Mouse (Mus musculus): ENCODE results near the gene Tgm4.

The Tgm4 gene

DNA sequence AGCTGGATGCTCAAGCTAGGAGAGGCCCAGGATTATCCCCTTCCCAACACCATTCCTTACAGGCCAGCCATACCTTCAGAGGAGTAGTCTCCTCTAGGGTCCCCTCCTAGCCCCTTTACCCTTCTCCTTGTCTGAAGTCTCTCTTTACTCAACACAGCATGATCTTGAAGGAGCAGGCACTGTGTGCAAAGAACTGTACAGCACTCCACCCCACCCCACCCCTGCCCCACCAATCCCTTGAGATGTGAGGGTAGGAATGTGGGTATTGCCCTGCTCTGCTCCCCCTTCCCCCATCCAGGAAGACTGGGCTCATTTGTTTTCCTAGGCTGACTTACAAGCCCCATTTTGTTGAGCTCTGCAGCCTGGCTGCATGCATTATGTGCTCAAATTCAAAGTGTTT, 69.8 kb downstream of the Tgm4 start:
- intact Hi-C loops (cut with DNase I): no loop called here

DNA sequence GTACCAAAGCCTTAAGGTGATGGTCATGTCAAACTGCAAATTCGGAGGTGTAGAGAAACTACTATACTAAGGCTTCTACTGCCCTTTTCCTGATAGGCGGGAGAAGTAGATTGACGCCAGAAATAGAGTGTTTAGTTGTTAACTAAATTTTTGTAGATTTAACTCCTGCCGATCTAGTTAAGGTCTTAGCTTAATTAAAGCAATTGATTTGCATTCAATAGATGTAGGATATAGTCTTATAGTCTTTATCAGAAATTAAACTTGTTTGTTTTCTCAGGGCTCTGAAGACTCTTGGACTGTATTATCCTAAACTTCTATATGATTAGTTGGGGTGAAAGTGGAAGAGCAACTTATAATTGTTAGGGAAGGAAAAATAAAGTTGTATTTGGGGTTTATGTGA, 72.7 kb downstream of the Tgm4 start:
- intact Hi-C loops (cut with DNase I): loop anchor here (5.0 kb wide), 1 partner anchor 95 kb away; no protein-coding TSS in a partner anchor

DNA sequence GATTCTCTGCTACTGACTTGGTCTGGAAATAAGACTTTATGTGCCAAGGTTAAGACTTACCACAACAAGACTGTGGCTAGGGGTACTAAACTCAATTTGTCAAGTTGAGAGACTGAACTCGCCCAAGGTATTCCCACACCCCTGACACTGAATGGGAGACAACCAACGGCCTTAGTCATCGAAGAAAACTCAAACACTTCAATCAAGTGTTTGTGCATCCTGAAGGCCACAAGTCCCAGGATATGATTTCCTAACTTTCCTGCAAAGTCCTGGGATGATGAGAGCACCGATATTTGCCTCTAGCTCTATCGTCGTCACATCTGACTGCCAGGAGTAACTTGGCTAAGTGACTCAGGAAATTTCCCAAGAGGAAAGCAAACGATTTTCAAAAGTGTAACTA, 74.7 kb downstream of the Tgm4 start:
- intact Hi-C loops (cut with DNase I): loop anchor here (5.0 kb wide), 1 partner anchor 97 kb away; no protein-coding TSS in a partner anchor

DNA sequence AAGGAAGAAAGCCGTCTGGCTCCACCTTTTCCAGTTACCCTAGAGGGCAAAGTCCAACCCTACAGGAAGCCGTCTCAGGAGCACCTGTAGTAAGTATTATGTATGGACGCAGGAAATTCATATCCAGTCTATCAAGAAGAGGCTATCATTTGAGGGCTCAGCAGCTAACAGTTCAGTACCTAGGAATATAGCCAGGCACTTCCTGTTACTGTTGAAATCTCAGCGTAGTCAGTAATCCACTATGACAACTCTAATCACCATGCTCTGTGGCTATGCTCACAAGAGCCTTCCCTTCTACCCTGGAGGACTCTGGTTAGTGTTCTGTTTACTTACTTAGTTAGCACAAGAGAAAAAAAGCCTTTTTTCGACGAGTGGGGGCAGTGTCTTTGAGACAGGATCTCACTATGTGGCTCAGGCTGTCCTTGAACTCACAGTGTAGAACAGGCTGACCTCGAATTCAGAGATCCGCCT, 77.3 kb downstream of the Tgm4 start:
- intact Hi-C loops (cut with DNase I): no loop called here

DNA sequence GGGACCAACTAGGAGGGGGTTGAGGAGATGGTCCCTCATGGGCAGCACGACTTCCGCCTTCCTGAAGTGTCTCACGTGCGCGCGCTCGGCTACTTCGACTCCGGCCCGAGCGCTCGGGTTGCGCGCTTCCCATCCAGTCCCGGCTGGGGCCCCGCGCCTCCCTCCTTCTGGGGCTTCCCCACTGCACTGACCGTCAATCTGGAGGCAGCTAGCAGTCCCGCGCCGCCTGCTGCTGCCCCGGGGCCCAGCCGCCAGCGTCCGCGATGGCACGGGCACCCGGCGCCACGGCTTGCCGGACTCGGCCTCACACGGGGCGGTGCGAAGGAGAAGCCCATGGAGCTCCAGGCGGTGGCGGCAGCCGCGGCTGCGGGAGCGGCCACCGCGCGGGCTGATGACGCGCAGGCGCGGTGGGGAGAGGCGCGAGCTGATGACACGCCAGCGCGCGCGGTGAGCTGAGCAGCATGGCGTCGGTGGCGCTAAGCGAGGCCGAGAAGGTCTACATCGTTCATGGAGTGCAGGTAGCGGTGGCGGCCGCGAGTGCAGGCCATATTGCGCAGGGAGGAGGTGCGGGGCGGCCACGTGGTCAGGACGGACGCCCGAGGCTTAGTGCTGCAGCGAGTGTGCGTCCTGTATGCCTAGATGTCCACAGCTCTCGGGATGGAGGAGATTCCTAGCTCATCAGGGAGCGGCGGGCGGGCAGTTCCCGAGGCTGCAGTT, 78.4 kb downstream of the Tgm4 start, which contains the start of the genes Zdhhc3 and Exosc7:
Zdhhc3 (minus strand) TSS at position 401 of the 717 bp plus-strand sequence.
Exosc7 (plus strand) TSS at position 411 of the 717 bp plus-strand sequence.
- intact Hi-C loops (cut with DNase I): no loop called here

DNA sequence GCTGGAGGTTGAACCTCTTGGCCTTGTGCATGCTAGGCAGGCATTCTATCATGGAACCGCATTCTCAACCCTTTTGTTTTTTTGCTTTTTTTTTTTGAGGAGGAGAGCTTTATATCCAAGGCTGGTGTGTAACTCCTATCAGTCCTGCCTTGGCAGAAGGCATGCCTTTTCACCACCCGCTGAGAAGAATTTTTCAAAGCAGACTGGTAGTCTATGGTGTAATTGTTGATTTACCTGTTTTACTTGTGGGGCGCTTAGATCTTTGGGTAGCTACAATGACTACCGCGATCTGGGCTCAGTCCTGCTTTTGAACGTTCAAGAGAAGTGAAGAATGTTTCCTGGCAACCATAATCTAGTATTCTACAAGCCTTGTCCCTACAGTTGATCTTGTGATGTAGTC, 79.4 kb downstream of the Tgm4 start:
- intact Hi-C loops (cut with DNase I): no loop called here

DNA sequence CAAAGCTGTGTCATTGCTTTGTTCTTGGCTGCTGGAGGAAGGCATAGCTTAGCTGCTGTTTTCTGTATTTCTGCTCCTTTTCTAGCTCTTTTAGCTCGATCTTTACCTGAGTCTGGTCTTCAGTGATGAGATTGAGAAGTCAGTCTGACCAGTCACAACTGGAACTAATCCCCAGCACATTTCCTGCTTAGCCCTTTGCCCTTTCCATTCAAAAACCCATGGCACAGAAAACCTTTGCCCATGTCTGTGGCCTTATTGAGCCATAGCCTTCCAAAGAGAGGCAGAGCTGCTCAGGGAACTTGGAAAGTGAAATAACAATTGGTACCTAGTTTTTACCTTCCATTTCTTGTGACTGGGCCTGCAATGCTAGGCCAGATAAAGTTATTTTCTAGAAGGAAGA, 81.0 kb downstream of the Tgm4 start:
- intact Hi-C loops (cut with DNase I): no loop called here

Data from adrenal gland (tissue).